ENCODE assay signal across 8 mouse cellular contexts in the genomic region with DNA sequence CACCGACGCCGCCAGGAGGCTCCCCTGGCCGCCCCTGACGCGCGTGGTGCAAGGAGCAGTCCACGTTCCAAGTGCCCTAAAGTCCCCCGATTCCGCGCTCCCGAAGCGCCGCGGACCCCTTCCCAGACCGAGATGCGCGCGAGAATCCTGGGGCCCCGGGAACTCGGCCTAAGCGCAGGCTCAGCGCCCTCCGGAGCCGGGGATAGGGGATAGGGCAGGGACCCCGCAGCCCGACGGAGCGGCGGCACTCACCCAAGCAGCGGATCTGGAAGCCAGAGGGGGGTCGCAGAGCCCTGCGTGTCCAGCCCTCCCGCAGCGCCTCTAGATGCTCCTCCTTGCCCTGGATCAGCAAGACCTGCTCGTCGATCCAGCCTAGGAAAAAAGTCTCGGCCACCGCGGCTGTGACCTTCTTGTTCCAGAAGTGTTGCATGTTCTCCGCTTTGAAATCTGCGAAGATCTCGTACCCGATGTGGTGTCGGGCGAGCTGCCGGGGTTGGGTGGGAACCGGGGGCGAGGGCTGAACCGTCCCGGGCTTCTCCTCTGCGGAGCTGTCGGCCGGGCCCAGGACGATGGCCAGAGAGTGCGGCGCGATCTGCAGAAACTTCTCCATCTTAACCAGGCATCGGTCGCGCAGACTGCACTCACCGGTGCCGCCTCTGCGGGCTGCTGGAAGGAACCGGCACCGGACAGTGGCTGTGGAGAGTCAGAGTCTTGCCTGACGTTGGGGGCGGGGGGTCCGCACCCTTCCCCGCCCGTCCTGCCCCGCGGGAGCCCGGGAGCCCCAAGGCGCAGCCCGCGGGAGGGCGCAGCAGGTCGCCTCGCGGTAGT. TPM values are rescaled to one million over a fixed set of nuclear protein-coding genes. Genes with fewer than 3 reads are reported as not detected.
A peak's percentile ranks its signal among the peaks of the same experiment; 100 is the strongest.
DNase-seq lines count a peak whose midpoint lies in the region; ATAC-seq and TF ChIP-seq lines count a peak whose summit lies in the region.

No protein-coding gene starts in this region.

- WGBS in embryonic facial prominence, embryonic 15.5 days, result under 1% methylated on average over 80 of the region's 81 CpGs
- WGBS in limb, embryonic 14.5 days, result 0% methylated on average over 61 of the region's 81 CpGs
- under 1% methylated on average over 81 of the region's 81 CpGs for WGBS in midbrain, embryonic 16.5 days

- ATAC-seq in erythroblast, adult 5-6 weeks (replicated peaks; ENCODE audit: low FRiP score, poor library complexity, severe bottlenecking), result no peak
- peak; percentile 44 for ATAC-seq in embryonic facial prominence, embryonic 15.5 days (ENCODE audit: insufficient number of reproducible peaks, low FRiP score, low TSS enrichment, low read depth)
- ATAC-seq in limb, embryonic 14.5 days (ENCODE audit: low FRiP score, low read depth), result peak; percentile 30
- ATAC-seq in midbrain, embryonic 16.5 days, result peak; percentile 68

- TF ChIP-seq POLR2A in limb, embryonic 14.5 days (IDR thresholded peaks at IDR 0.05; ENCODE audit: borderline replicate concordance, extremely low read depth, insufficient read depth, insufficient read length), result no peak

- DNase-seq in ES-CJ7 (ENCODE audit: low read depth, low spot score), result peak; percentile 59
- peak; percentile 53 for DNase-seq in heart, postnatal 4 days
- DNase-seq in limb, embryonic 14.5 days (ENCODE audit: low spot score), result no peak
- peak; percentile 53 for DNase-seq in yolk sac, embryonic 10.5 days (ENCODE audit: low spot score)

- H3K36me3 ChIP-seq in erythroblast, embryonic 14.5 days (ENCODE audit: control insufficient read depth), result no peaks in the 10 kb centered on the region
- H3K36me3 ChIP-seq in embryonic facial prominence, embryonic 15.5 days, result no peaks in the 10 kb centered on the region
- H3K36me3 ChIP-seq in limb, embryonic 14.5 days (ENCODE audit: control insufficient read depth, insufficient read depth, low read length), result no peaks in the 10 kb centered on the region
- H3K36me3 ChIP-seq in midbrain, embryonic 16.5 days (ENCODE audit: control insufficient read depth, insufficient read depth, low read length), result no peaks in the 10 kb centered on the region

- H3K9ac ChIP-seq in embryonic facial prominence, embryonic 15.5 days, result peak overlapping the region; percentile 54
- peak overlapping the region; percentile 62 for H3K9ac ChIP-seq in limb, embryonic 14.5 days (ENCODE audit: low read depth, low read length, severe bottlenecking)
- H3K9ac ChIP-seq in midbrain, embryonic 16.5 days (ENCODE audit: low read depth, low read length), result peak overlapping the region; percentile 60

- peak overlapping the region; percentile 46 for H3K4me3 ChIP-seq in erythroblast, embryonic 14.5 days (replicated peaks)
- H3K4me3 ChIP-seq in embryonic facial prominence, embryonic 15.5 days (replicated peaks), result peak overlapping the region; percentile 76
- H3K4me3 ChIP-seq in limb, embryonic 14.5 days (replicated peaks; ENCODE audit: low read length), result peak overlapping the region; percentile 80
- peak overlapping the region; percentile 63 for H3K4me3 ChIP-seq in midbrain, embryonic 16.5 days (ENCODE audit: low read depth, low read length)

- no peaks in the 10 kb centered on the region for H3K4me1 ChIP-seq in erythroblast, embryonic 14.5 days (ENCODE audit: control insufficient read depth)
- peaks cover 22% of the 10 kb centered on the region for H3K4me1 ChIP-seq in embryonic facial prominence, embryonic 15.5 days
- H3K4me1 ChIP-seq in limb, embryonic 14.5 days (ENCODE audit: control insufficient read depth, insufficient read depth, low read length), result peaks cover 4% of the 10 kb centered on the region
- peaks cover 18% of the 10 kb centered on the region for H3K4me1 ChIP-seq in midbrain, embryonic 16.5 days (ENCODE audit: control insufficient read depth, insufficient read depth, low read length)

- H3K9me3 ChIP-seq in erythroblast, embryonic 14.5 days (ENCODE audit: control insufficient read depth, low read length), result no peaks in the 10 kb centered on the region
- no peaks in the 10 kb centered on the region for H3K9me3 ChIP-seq in embryonic facial prominence, embryonic 15.5 days (replicated peaks)
- H3K9me3 ChIP-seq in limb, embryonic 14.5 days (ENCODE audit: control insufficient read depth, low read length), result no peaks in the 10 kb centered on the region
- H3K9me3 ChIP-seq in midbrain, embryonic 16.5 days (replicated peaks; ENCODE audit: control insufficient read depth, low read length, poor library complexity, severe bottlenecking), result no peaks in the 10 kb centered on the region

- peak overlapping the region; percentile 97 for H3K4me2 ChIP-seq in embryonic facial prominence, embryonic 15.5 days (replicated peaks)
- peak overlapping the region; percentile 96 for H3K4me2 ChIP-seq in limb, embryonic 14.5 days (replicated peaks; ENCODE audit: low read depth, low read length, severe bottlenecking)
- peak overlapping the region; percentile 99 for H3K4me2 ChIP-seq in midbrain, embryonic 16.5 days (ENCODE audit: low read length)

- peaks cover 66% of the 10 kb centered on the region for H3K27me3 ChIP-seq in erythroblast, embryonic 14.5 days (ENCODE audit: control insufficient read depth)
- H3K27me3 ChIP-seq in embryonic facial prominence, embryonic 15.5 days, result peaks cover 45% of the 10 kb centered on the region
- peaks cover 36% of the 10 kb centered on the region for H3K27me3 ChIP-seq in limb, embryonic 14.5 days (ENCODE audit: control insufficient read depth, insufficient read depth, low read length)
- peaks cover 44% of the 10 kb centered on the region for H3K27me3 ChIP-seq in midbrain, embryonic 16.5 days (ENCODE audit: control insufficient read depth, insufficient read depth, low read depth, low read length)

- peak overlapping the region; percentile 71 for H3K27ac ChIP-seq in embryonic facial prominence, embryonic 15.5 days (replicated peaks)
- 0 out of 2 replicates have a peak overlapping the region, but pooled peaks have one; percentile 19 for H3K27ac ChIP-seq in limb, embryonic 14.5 days (replicated peaks; ENCODE audit: low read depth, low read length)
- no peak overlapping the region for H3K27ac ChIP-seq in midbrain, embryonic 16.5 days (ENCODE audit: low read length)

RNA-seq across cellular contexts. Expression of a gene that starts 33.3 kb away (rescaled TPM):
- 0.01 and 0.02 TPM in 2 replicates for polyA plus RNA-seq in erythroblast, embryonic 14.5 days (2012)
- total RNA-seq in erythroblast, adult 5-6 weeks (2015; ENCODE audit: low replicate concordance), result not detected in 2 replicates
- 0.14 and 0.26 TPM in 2 replicates for total RNA-seq in erythroblast, adult 5-6 weeks (2017; ENCODE audit: low replicate concordance)
- 18.9 and 20.4 TPM in 2 replicates for polyA plus RNA-seq in embryonic facial prominence, embryonic 15.5 days (2015; fragmentation: Nextera tagmentation; extraction: Ambion mirVana)
- 10 to 100 TPM; 27.4 to 29.3 TPM for total RNA-seq in heart, postnatal 4 days (2021)
- polyA plus RNA-seq in limb, embryonic 14.5 days (2012; rRNA removed), result 12.2 and 13.7 TPM in 2 replicates
- 17.1 and 20.9 TPM in 2 replicates for polyA plus RNA-seq in limb, embryonic 14.5 days (2014; fragmentation: Nextera tagmentation; extraction: Ambion mirVana)
- polyA plus RNA-seq in midbrain, embryonic 16.5 days (2015; fragmentation: Nextera tagmentation; extraction: Ambion mirVana), result 37.8 and 38.0 TPM in 2 replicates

Comparison
In these comparisons a context has a peak if more than half of its experiments do, and no peak if none do; other contexts are left out.
1. RNA of a gene that starts 33.3 kb away (polyA plus RNA-seq): 37.8 to 38.0 TPM in midbrain, embryonic 16.5 days, 18.9 to 20.4 TPM in embryonic facial prominence, embryonic 15.5 days and 12.2 to 20.9 TPM in limb, embryonic 14.5 days; 0.01 to 0.02 TPM in erythroblast, embryonic 14.5 days; every median in the first group is over 10 times any median in the second.
2. Peak in every context shown above with its lines, with median percentiles within 50 percentile points of each other: H3K4me3 ChIP-seq, H3K4me2 ChIP-seq and H3K9ac ChIP-seq.